Mouse (Mus musculus) G1E (cell line): ENCODE data around the gene Slc9a2.

Experiments
- CTCF ChIP-seq: IDR thresholded peaks from 2 replicates; pipeline ENCODE4 v1.5.1; 2012; ENCODE audit warnings: low read depth, low read length, inconsistent platforms, mixed read lengths
- GATA1 ChIP-seq: IDR thresholded peaks from 2 replicates; pipeline ENCODE4 v1.6.1; 2012; ENCODE audit warnings: borderline replicate concordance, low read length, inconsistent platforms, mixed read lengths
- GATA2 ChIP-seq: IDR thresholded peaks from 2 replicates; pipeline ENCODE4 v1.6.1; 2012; ENCODE audit warnings: low read depth, low read length, inconsistent platforms, borderline replicate concordance
- POLR2AphosphoS5 ChIP-seq: IDR thresholded peaks from 2 replicates; pipeline ENCODE4 v1.6.1; 2012; ENCODE audit warnings: low read depth, low read length, inconsistent platforms; ENCODE audit not compliant: insufficient replicate concordance
- TAL1 ChIP-seq: conservative IDR thresholded peaks from 2 replicates; pipeline ENCODE4 v1.6.1; 2012; ENCODE audit warnings: low read depth, low read length, inconsistent platforms, mixed read lengths

DNA sequence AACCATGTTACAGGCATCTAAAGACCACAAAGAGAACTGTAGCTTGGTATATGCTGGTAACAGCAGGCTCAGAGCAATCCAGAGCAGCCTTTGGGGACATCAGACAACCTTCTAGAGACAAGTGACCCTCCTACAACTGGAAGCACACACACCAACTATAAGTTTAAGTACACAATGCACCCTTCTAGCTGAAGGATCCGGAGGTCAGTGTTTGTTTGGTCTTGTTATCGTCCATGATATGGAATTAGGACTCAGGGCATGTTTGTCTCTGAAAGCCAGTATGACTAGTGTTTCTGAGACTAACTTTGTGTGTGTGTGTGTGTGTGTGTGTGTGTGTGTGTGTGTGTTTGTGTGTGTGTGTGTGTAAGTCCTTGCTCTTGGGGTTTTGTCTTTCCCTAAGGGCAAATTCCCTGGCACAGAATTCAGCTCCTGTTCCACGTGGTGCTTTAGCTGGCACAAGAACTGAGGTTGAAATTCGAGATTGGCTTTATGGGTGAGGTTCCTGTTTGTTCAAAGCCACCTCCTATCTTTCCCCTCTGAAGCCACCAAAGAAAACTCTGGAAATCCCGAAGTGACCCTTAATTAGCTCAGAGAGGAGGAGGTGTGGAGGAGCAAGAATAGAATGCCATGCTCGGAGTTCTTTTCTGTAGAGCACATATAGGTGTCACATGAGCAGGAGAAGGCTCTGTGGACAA lies 29.4 kb upstream of the Slc9a2 start:
- no peak for TF ChIP-seq GATA1
- no peak for TF ChIP-seq CTCF
- no peak for TF ChIP-seq TAL1
- TF ChIP-seq GATA2 = no peak
- no peak for TF ChIP-seq POLR2AphosphoS5
